Mouse (Mus musculus): ENCODE data around the gene Serpinb9g. TPM values are rescaled to one million over a fixed set of nuclear protein-coding genes. Genes with fewer than 3 reads are reported as not detected.
"Not testable (repeated sequence)": the region's sequence is repeated elsewhere in the genome, so short reads cannot be mapped to it uniquely, and the experiment has no call there.

Serpinb9g gene
- total RNA-seq (2015) (not detected in 2 replicates), total RNA-seq (2017) (not detected in 2 replicates)

- ATAC-seq (replicated peaks; ENCODE audit: poor library complexity), result not testable (repeated sequence)
Measured at GRCm38 (mm10) chr13:33484490-33484889, at the start of gene Serpinb9g. Gene Serpinb9g (plus strand): TSS chr13:33484790.

- ATAC-seq (replicated peaks; ENCODE audit: poor library complexity), result not testable (repeated sequence)
Measured at GRCm38 (mm10) chr13:33483872-33484271, 718 bp upstream of the Serpinb9g start.

- ATAC-seq (replicated peaks; ENCODE audit: poor library complexity), result no peak
Measured at GRCm38 (mm10) chr13:33524629-33525028, 40.0 kb downstream of the Serpinb9g start.

GRCm38 (mm10) chr13:33532814-33533213 lies 48.2 kb downstream of the Serpinb9g start:
- no peak for ATAC-seq (replicated peaks; ENCODE audit: poor library complexity)

Other genes starting within 250 kb of the Serpinb9g start
- gene Serpinb9e, start 235.2 kb upstream of the Serpinb9g start, total RNA-seq (2015), result not detected in 2 replicates
- gene Serpinb9e, start 235.2 kb upstream of the Serpinb9g start, total RNA-seq (2017), result not detected in 2 replicates
- not detected in 2 replicates for gene Serpinb9f, start 160.7 kb upstream of the Serpinb9g start, total RNA-seq (2015)
- gene Serpinb9f, start 160.7 kb upstream of the Serpinb9g start, total RNA-seq (2017), result not detected in 2 replicates
- gene Gm11397, start 89.0 kb upstream of the Serpinb9g start, total RNA-seq (2015), result not detected in 2 replicates
- not detected in 2 replicates for gene Gm11397, start 89.0 kb upstream of the Serpinb9g start, total RNA-seq (2017)
- not detected in 2 replicates for gene Serpinb6d, start 176.6 kb downstream of the Serpinb9g start, total RNA-seq (2015)
- gene Serpinb6d, start 176.6 kb downstream of the Serpinb9g start, total RNA-seq (2017), result not detected in 2 replicates